Mouse (Mus musculus) forebrain, postnatal 0 days (tissue): ENCODE results near the gene Nectin3. TPM values are rescaled to one million over a fixed set of nuclear protein-coding genes. Genes with fewer than 3 reads are reported as not detected.

Experiments used
- ATAC-seq: fragments of 200-750 bp; cut with Nextera tagmentation; 2 replicates; pipeline ENCODE4 v1.8.0; 2017; ENCODE audit warnings: mild to moderate bottlenecking, moderate library complexity
- DNase-seq: peaks from one replicate; pipeline ENCODE4 v3.0.0-alpha.2; 2015
- H3K27ac ChIP-seq: fragments of 300-500 bp; sonication (generic); 2 replicates; pipeline ENCODE4 v1.5.1; 2014; ENCODE audit warnings: low read depth, mild to moderate bottlenecking, antibody characterized with exemption, low read length, moderate library complexity, mixed read lengths
- H3K27me3 ChIP-seq: fragments of 300-500 bp; sonication (generic); 2 replicates; pipeline ENCODE4 v1.6.1; 2014; ENCODE audit warnings: mild to moderate bottlenecking, low read length, mixed read lengths; ENCODE audit not compliant: insufficient read depth
- H3K36me3 ChIP-seq: fragments of 300-500 bp; sonication (generic); 2 replicates; pipeline ENCODE4 v1.6.1; 2014; ENCODE audit warnings: mild to moderate bottlenecking, moderate library complexity; ENCODE audit not compliant: insufficient read depth
- H3K4me1 ChIP-seq: fragments of 300-500 bp; sonication (generic); 2 replicates; pipeline ENCODE4 v1.6.1; 2014; ENCODE audit warnings: antibody characterized with exemption; ENCODE audit not compliant: insufficient read depth
- H3K4me2 ChIP-seq: fragments of 300-500 bp; sonication (generic); 2 replicates; pipeline ENCODE4 v1.6.1; 2014; ENCODE audit warnings: low read depth, mild to moderate bottlenecking, moderate library complexity
- H3K4me3 ChIP-seq: fragments of 300-500 bp; sonication (generic); 2 replicates; pipeline ENCODE4 v1.5.1; 2014; ENCODE audit warnings: low read depth, low read length, mixed read lengths
- H3K9ac ChIP-seq: fragments of 300-500 bp; sonication (generic); 2 replicates; pipeline ENCODE4 v1.6.1; 2014; ENCODE audit warnings: mild to moderate bottlenecking
- H3K9me3 ChIP-seq: fragments of 300-500 bp; sonication (generic); 2 replicates; pipeline ENCODE4 v1.6.1; 2016; ENCODE audit warnings: low read length
- CTCF ChIP-seq: sonication (generic); IDR thresholded peaks from 2 replicates; pipeline ENCODE4 v1.5.1; 2016; ENCODE audit warnings: antibody characterized with exemption, control low read depth, low read depth
- WGBS: fragments of 180-500 bp; shearing (Covaris S2); extraction: QIAGEN DNeasy Blood & Tissue Kit; methylation state at CpG from one replicate; pipeline ENCODE4 v1.1.7; 2014; 5-methylcytosine and 5-hydroxymethylcytosine counted together
- polyA plus RNA-seq: library from polyadenylated mRNA; unstranded; fragments of >200 nt; fragmentation: Nextera tagmentation; extraction: Ambion mirVana; gene quantifications from 2 replicates; pipeline ENCODE4 v1.2.1, GENCODE M21; 2015
- total RNA-seq: library from RNA; depleted of rRNA; stranded (reverse); fragments of >200 nt; gene quantifications from 2 replicates; pipeline ENCODE4 v1.2.3, GENCODE M21; 2014; rRNA removed

Gene Nectin3
- total RNA-seq, result 64.1 and 75.4 TPM in 2 replicates
- polyA plus RNA-seq, result 31.9 and 34.8 TPM in 2 replicates

- TF ChIP-seq CTCF, result no peak
Observed at GRCm38 (mm10) chr16:46498421-46498789, at the start of gene Nectin3. Gene Nectin3, minus strand, starts transcription at chr16:46498525.

GRCm38 (mm10) chr16:46538092-46538491, 39.8 kb upstream of the Nectin3 start:
- no peak overlapping the region for H3K4me3 ChIP-seq
- no peak for TF ChIP-seq CTCF
- no peaks in the 10 kb centered on the region for H3K4me1 ChIP-seq
- peak; percentile 75 for DNase-seq
- WGBS, result 66% methylated on average over 3 of the region's 3 CpGs
- no peaks in the 10 kb centered on the region for H3K36me3 ChIP-seq
- H3K9me3 ChIP-seq, result no peaks in the 10 kb centered on the region
- H3K27me3 ChIP-seq, result no peaks in the 10 kb centered on the region
- H3K9ac ChIP-seq, result no peak overlapping the region
- H3K27ac ChIP-seq, result no peak overlapping the region
- no peak overlapping the region for H3K4me2 ChIP-seq
- peak; percentile 85 for ATAC-seq

More at GRCm38 (mm10) chr16:46498421-46498789, at the start of gene Nectin3:
- H3K27ac ChIP-seq, result peak within 1 kb of the TSS; percentile 90
- H3K27me3 ChIP-seq, result no peaks in the 10 kb centered on the region
- DNase-seq, result peak; percentile 52
- no peak for ATAC-seq
- peak within 1 kb of the TSS; percentile 84 for H3K9ac ChIP-seq
- no peaks in the 10 kb centered on the region for H3K9me3 ChIP-seq
- 3% methylated on average over 4 of the region's 4 CpGs for WGBS
- H3K4me1 ChIP-seq, result no peaks in the 10 kb centered on the region
- H3K4me2 ChIP-seq, result peak within 1 kb of the TSS; percentile 73
- H3K36me3 ChIP-seq, result no peaks in the 10 kb centered on the region
- H3K4me3 ChIP-seq, result peak within 1 kb of the TSS; percentile 87

GRCm38 (mm10) chr16:46532465-46533254, 34.3 kb upstream of the Nectin3 start:
- DNase-seq (no peak), ATAC-seq (no peak)
- no peaks in the 10 kb centered on the region for H3K4me1 ChIP-seq
- no peak for TF ChIP-seq CTCF
- no peaks in the 10 kb centered on the region for H3K36me3 ChIP-seq
- no peaks in the 10 kb centered on the region for H3K9me3 ChIP-seq
- no peak overlapping the region for H3K4me2 ChIP-seq
- H3K9ac ChIP-seq, result no peak overlapping the region
- no peak overlapping the region for H3K27ac ChIP-seq
- no peaks in the 10 kb centered on the region for H3K27me3 ChIP-seq
- 82% methylated on average over 5 of the region's 5 CpGs for WGBS
- no peak overlapping the region for H3K4me3 ChIP-seq

- ATAC-seq (0 out of 2 replicates have a peak, but pooled peaks have one; percentile 23), DNase-seq (no peak)
- H3K4me3 ChIP-seq, result no peak overlapping the region
- WGBS, result 34% methylated on average over 3 of the region's 3 CpGs
- no peaks in the 10 kb centered on the region for H3K4me1 ChIP-seq
- no peak overlapping the region for H3K27ac ChIP-seq
- no peak for TF ChIP-seq CTCF
- H3K27me3 ChIP-seq, result no peaks in the 10 kb centered on the region
- H3K9ac ChIP-seq, result no peak overlapping the region
- no peak overlapping the region for H3K4me2 ChIP-seq
- no peaks in the 10 kb centered on the region for H3K36me3 ChIP-seq
- no peaks in the 10 kb centered on the region for H3K9me3 ChIP-seq
Observed at GRCm38 (mm10) chr16:46531023-46531422, 32.7 kb upstream of the Nectin3 start.

GRCm38 (mm10) chr16:46520885-46521417, 22.6 kb upstream of the Nectin3 start:
- no peaks in the 10 kb centered on the region for H3K9me3 ChIP-seq
- no peak overlapping the region for H3K9ac ChIP-seq
- no peaks in the 10 kb centered on the region for H3K36me3 ChIP-seq
- no peaks in the 10 kb centered on the region for H3K27me3 ChIP-seq
- H3K4me3 ChIP-seq, result no peak overlapping the region
- TF ChIP-seq CTCF, result no peak
- 79% methylated on average over 5 of the region's 5 CpGs for WGBS
- no peak overlapping the region for H3K27ac ChIP-seq
- no peak overlapping the region for H3K4me2 ChIP-seq
- ATAC-seq (no peak), DNase-seq (no peak)
- H3K4me1 ChIP-seq, result no peaks in the 10 kb centered on the region

- no peaks in the 10 kb centered on the region for H3K36me3 ChIP-seq
- no peak for ATAC-seq
Observed at GRCm38 (mm10) chr16:46519606-46520005, 21.3 kb upstream of the Nectin3 start.

GRCm38 (mm10) chr16:46507944-46508333, 9.6 kb upstream of the Nectin3 start:
- WGBS, result 92% methylated on average over 3 of the region's 3 CpGs
- no peak for TF ChIP-seq CTCF
- Histone ChIP-seq H3K4me2 (no peak overlapping the region), H3K9me3 (no peaks in the 10 kb centered on the region), H3K36me3 (no peaks in the 10 kb centered on the region), H3K27ac (no peak overlapping the region), H3K27me3 (no peaks in the 10 kb centered on the region), H3K4me3 (no peak overlapping the region), H3K4me1 (no peaks in the 10 kb centered on the region), H3K9ac (no peak overlapping the region)
- no peak for DNase-seq
- ATAC-seq, result no peak

More at GRCm38 (mm10) chr16:46519606-46520005, 21.3 kb upstream of the Nectin3 start:
- Histone ChIP-seq H3K4me2 (no peak overlapping the region), H3K27ac (no peak overlapping the region), H3K4me1 (no peaks in the 10 kb centered on the region), H3K9ac (no peak overlapping the region), H3K4me3 (no peak overlapping the region), H3K27me3 (no peaks in the 10 kb centered on the region), H3K9me3 (no peaks in the 10 kb centered on the region)
- 90% methylated on average over 2 of the region's 2 CpGs for WGBS
- no peak for TF ChIP-seq CTCF
- DNase-seq, result no peak
